Mouse (Mus musculus): ENCODE measurements around the gene Katnb1. TPM values are rescaled to one million over a fixed set of nuclear protein-coding genes. Genes with fewer than 3 reads are reported as not detected.
A peak's percentile ranks its signal among the peaks of the same experiment; 100 is the strongest.

Katnb1 gene
- polyA plus RNA-seq, 1 experiment from 2014 or later: 49.8 TPM

GRCm38 (mm10) chr8:95058661-95059060 lies 22.3 kb upstream of the Katnb1 start:
- Histone ChIP-seq H3K4me1 (no peaks in the 10 kb centered on the region), H3K9ac (no peak overlapping the region), H3K27me3 (replicated peaks) (no peaks in the 10 kb centered on the region), H3K4me3 (no peak overlapping the region), H3K27ac (no peak overlapping the region), H3K36me3 (replicated peaks) (no peaks in the 10 kb centered on the region), H3K4me2 (no peak overlapping the region), H3K9me3 (no peaks in the 10 kb centered on the region)
- 87% methylated on average over 6 of the region's 6 CpGs for WGBS
- ATAC-seq (replicated peaks): no peak

DNA sequence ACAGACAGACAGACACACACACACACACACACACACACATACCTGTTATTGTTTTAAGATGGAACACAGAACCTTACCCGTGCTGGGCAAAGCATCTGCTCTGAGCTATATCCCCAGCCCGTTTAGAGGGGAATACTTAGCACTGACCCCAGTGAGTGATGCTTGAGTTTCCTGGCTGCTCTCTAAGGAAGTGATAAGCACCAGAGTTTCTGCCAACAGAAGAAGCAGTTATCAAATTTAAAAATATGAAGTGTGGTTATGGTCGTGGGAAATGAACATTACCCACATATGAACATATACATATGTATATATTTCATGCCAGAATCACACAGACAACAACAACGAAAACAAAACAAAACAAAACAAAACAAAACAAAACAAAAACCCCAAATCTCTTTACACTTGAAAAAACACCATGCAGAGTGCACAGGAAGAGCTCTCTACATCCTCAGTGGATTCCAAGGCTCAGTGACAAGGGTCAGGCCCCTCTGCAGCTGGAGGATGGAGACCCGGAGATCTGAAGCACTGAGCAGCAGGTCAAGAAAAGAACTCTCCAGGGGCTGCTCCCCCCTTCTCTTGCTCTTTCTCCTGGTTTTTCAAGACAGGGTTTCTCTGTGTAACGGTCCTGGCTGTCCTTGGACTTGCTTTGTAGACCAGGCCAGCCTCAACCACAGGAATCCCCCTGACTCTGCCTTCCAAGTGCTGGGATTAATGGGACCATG lies 21.0 kb upstream of the Katnb1 start:
- H3K9ac ChIP-seq: no peak overlapping the region
- 76% methylated on average over 6 of the region's 6 CpGs for WGBS
- H3K27ac ChIP-seq: no peak overlapping the region
- no peak overlapping the region for H3K4me3 ChIP-seq
- no peak overlapping the region for H3K4me2 ChIP-seq
- no peaks in the 10 kb centered on the region for H3K9me3 ChIP-seq
- no peaks in the 10 kb centered on the region for H3K36me3 ChIP-seq (replicated peaks)
- no peak for ATAC-seq (replicated peaks)
- H3K27me3 ChIP-seq (replicated peaks): no peaks in the 10 kb centered on the region
- H3K4me1 ChIP-seq: no peaks in the 10 kb centered on the region

DNA sequence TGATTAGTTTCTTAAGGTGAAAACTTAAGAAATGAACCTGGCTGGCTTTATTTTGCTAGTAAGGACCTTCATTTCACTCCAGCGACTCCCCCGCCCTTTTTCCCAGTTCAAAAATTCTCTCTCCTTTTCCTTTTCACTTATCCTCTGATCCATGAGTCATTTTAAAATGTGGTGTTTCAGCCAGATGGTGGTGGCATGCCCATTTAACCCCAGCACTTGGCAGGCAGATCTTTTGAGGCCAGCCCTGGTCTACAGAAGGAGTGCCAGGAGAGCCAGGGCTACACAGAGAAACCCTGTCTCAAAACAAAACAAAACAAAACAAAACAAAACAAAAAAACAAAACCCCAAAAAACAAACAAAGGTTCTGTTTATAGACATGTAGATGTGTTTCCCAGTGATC lies 16.5 kb upstream of the Katnb1 start:
- 95% methylated on average over 2 of the region's 2 CpGs for WGBS
- H3K27me3 ChIP-seq (replicated peaks): no peaks in the 10 kb centered on the region
- no peak overlapping the region for H3K9ac ChIP-seq
- H3K27ac ChIP-seq: no peak overlapping the region
- no peak for ATAC-seq (replicated peaks)
- no peaks in the 10 kb centered on the region for H3K36me3 ChIP-seq (replicated peaks)
- H3K4me3 ChIP-seq: no peak overlapping the region
- no peak overlapping the region for H3K4me2 ChIP-seq
- no peaks in the 10 kb centered on the region for H3K4me1 ChIP-seq
- H3K9me3 ChIP-seq: no peaks in the 10 kb centered on the region

DNA sequence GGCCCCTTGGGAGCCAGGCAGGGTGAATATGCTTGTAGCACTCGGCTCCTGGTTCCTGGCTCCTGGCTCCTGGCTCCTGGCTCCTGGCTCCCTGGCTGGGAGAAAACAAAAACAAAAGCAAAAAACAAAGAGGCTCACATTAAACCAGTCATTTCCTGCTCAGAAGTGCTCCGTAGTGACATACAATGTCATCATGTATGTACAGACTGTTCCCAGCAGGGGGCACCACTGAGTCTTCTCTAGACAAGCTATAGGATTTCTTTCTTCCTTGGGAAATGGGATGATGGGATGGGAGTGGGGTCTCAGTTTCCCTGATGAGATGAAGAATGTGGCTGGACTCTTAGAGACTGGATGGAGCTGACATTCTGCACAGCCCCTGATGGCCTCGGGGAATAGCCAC lies 13.4 kb upstream of the Katnb1 start:
- Histone ChIP-seq H3K4me3 (no peak overlapping the region), H3K36me3 (replicated peaks) (no peaks in the 10 kb centered on the region), H3K9ac (no peak overlapping the region), H3K4me1 (no peaks in the 10 kb centered on the region), H3K27ac (no peak overlapping the region), H3K4me2 (no peak overlapping the region), H3K9me3 (no peaks in the 10 kb centered on the region), H3K27me3 (replicated peaks) (no peaks in the 10 kb centered on the region)
- 56% methylated on average over 3 of the region's 3 CpGs for WGBS
- no peak for ATAC-seq (replicated peaks)

- Histone ChIP-seq H3K27me3 (replicated peaks) (no peaks in the 10 kb centered on the region), H3K27ac (no peak overlapping the region), H3K9ac (no peak overlapping the region), H3K4me1 (peaks cover 4% of the 10 kb centered on the region), H3K9me3 (no peaks in the 10 kb centered on the region), H3K36me3 (replicated peaks) (no peaks in the 10 kb centered on the region), H3K4me2 (no peak overlapping the region), H3K4me3 (no peak overlapping the region)
- WGBS: 77% methylated on average over 3 of the region's 3 CpGs
- no peak for ATAC-seq (replicated peaks)
These were observed 5.5 kb upstream of the Katnb1 start for GRCm38 (mm10) chr8:95075504-95075903.

- no peaks in the 10 kb centered on the region for H3K27me3 ChIP-seq (replicated peaks)
- H3K27ac ChIP-seq: no peak overlapping the region
- H3K4me3 ChIP-seq: no peak overlapping the region
- H3K9ac ChIP-seq: no peak overlapping the region
- H3K4me2 ChIP-seq: no peak overlapping the region
- peaks cover 4% of the 10 kb centered on the region for H3K4me1 ChIP-seq
- no peaks in the 10 kb centered on the region for H3K36me3 ChIP-seq (replicated peaks)
- H3K9me3 ChIP-seq: no peaks in the 10 kb centered on the region
- no peak for ATAC-seq (replicated peaks)
- 84% methylated on average over 17 of the region's 17 CpGs for WGBS
These were observed 4.8 kb upstream of the Katnb1 start for GRCm38 (mm10) chr8:95076151-95076550.

GRCm38 (mm10) chr8:95078055-95078454 lies 2.9 kb upstream of the Katnb1 start:
- no peaks in the 10 kb centered on the region for H3K9me3 ChIP-seq
- H3K27ac ChIP-seq: no peak overlapping the region
- no peak overlapping the region for H3K4me3 ChIP-seq
- 82% methylated on average over 3 of the region's 3 CpGs for WGBS
- no peak overlapping the region for H3K4me2 ChIP-seq
- H3K4me1 ChIP-seq: peaks cover 21% of the 10 kb centered on the region
- no peaks in the 10 kb centered on the region for H3K36me3 ChIP-seq (replicated peaks)
- H3K27me3 ChIP-seq (replicated peaks): no peaks in the 10 kb centered on the region
- no peak overlapping the region for H3K9ac ChIP-seq
- no peak for ATAC-seq (replicated peaks)

DNA sequence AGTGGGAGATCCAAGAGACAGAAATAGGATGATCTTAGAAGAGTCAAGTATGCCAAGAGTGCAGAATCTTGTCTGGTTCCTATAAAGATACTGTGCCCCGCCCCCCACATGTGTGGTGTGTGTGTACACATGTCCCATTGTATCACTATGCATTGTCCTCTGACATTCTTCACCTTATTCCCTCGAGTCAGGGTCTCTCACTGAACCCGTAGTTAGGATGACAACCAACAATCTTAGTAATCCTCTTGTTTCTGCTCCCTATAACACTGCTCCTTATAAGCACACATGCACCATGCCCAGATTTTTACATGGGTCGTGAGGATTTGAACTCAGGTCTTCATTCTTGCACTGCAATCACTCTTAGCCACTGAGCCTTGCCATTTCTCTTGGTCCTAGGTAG lies 1.7 kb upstream of the Katnb1 start:
- H3K27me3 ChIP-seq (replicated peaks): no peaks in the 10 kb centered on the region
- H3K36me3 ChIP-seq (replicated peaks): no peaks in the 10 kb centered on the region; the same call in 1 of the 2 replicates
- no peaks in the 10 kb centered on the region for H3K9me3 ChIP-seq
- H3K9ac ChIP-seq: no peak overlapping the region
- WGBS: 85% methylated on average over 4 of the region's 4 CpGs
- no peak for ATAC-seq (replicated peaks)
- peaks cover 29% of the 10 kb centered on the region for H3K4me1 ChIP-seq
- no peak overlapping the region for H3K4me3 ChIP-seq
- no peak overlapping the region for H3K27ac ChIP-seq
- H3K4me2 ChIP-seq: no peak overlapping the region

GRCm38 (mm10) chr8:95081650-95082049 lies 664 bp downstream of the Katnb1 start:
- Histone ChIP-seq H3K4me2 (peak overlapping the region; percentile 68), H3K27ac (peak overlapping the region; percentile 81), H3K9ac (peak overlapping the region; percentile 82), H3K36me3 (replicated peaks) (no peaks in the 10 kb centered on the region; the same call in 1 of the 2 replicates), H3K4me3 (peak overlapping the region; percentile 79), H3K27me3 (replicated peaks) (no peaks in the 10 kb centered on the region), H3K4me1 (peaks cover 29% of the 10 kb centered on the region), H3K9me3 (no peaks in the 10 kb centered on the region)
- ATAC-seq (replicated peaks): no peak
- WGBS: 10% methylated on average over 11 of the region's 11 CpGs

- Histone ChIP-seq H3K9ac (no peak overlapping the region; the same call in 1 of the 2 replicates), H3K4me2 (no peak overlapping the region), H3K27ac (no peak overlapping the region), H3K9me3 (no peaks in the 10 kb centered on the region), H3K36me3 (replicated peaks) (peaks cover 18% of the 10 kb centered on the region), H3K4me1 (peaks cover 29% of the 10 kb centered on the region), H3K4me3 (no peak overlapping the region), H3K27me3 (replicated peaks) (no peaks in the 10 kb centered on the region)
- no peak for ATAC-seq (replicated peaks)
- 93% methylated on average over 4 of the region's 4 CpGs for WGBS
These were observed 3.3 kb downstream of the Katnb1 start for GRCm38 (mm10) chr8:95084261-95084660.

GRCm38 (mm10) chr8:95084744-95085431 lies 3.9 kb downstream of the Katnb1 start:
- WGBS: 90% methylated on average over 10 of the region's 10 CpGs
- H3K27ac ChIP-seq: no peak overlapping the region
- H3K27me3 ChIP-seq (replicated peaks): no peaks in the 10 kb centered on the region
- no peak for ATAC-seq (replicated peaks)
- H3K9ac ChIP-seq: no peak overlapping the region; the same call in 1 of the 2 replicates
- no peak overlapping the region for H3K4me2 ChIP-seq
- H3K9me3 ChIP-seq: no peaks in the 10 kb centered on the region
- no peak overlapping the region for H3K4me3 ChIP-seq
- H3K4me1 ChIP-seq: peaks cover 29% of the 10 kb centered on the region
- H3K36me3 ChIP-seq (replicated peaks): peaks cover 19% of the 10 kb centered on the region

- no peak overlapping the region; the same call in 1 of the 2 replicates for H3K9ac ChIP-seq
- no peaks in the 10 kb centered on the region for H3K27me3 ChIP-seq (replicated peaks)
- peaks cover 19% of the 10 kb centered on the region for H3K36me3 ChIP-seq (replicated peaks)
- H3K9me3 ChIP-seq: no peaks in the 10 kb centered on the region
- no peak overlapping the region for H3K27ac ChIP-seq
- WGBS: 83% methylated on average over 7 of the region's 7 CpGs
- no peak overlapping the region for H3K4me3 ChIP-seq
- H3K4me1 ChIP-seq: peaks cover 25% of the 10 kb centered on the region
- H3K4me2 ChIP-seq: no peak overlapping the region
- ATAC-seq (replicated peaks): no peak
These were observed 4.6 kb downstream of the Katnb1 start for GRCm38 (mm10) chr8:95085432-95086141.
